Comparison of ENCODE assay signal across 8 mouse cellular contexts in genomic region chr12:80437051-80437675, GRCm38 (mm10). TPM values are rescaled to one million over a fixed set of nuclear protein-coding genes. Genes with fewer than 3 reads are reported as not detected.
DNase-seq lines count a peak whose midpoint lies in the region; ATAC-seq lines count a peak whose summit lies in the region.

No protein-coding gene starts in this region.

- H3K4me1 ChIP-seq in heart, embryonic 16.5 days (ENCODE audit: control insufficient read depth, insufficient read depth, low read length), result peaks cover 19% of the 10 kb centered on the region
- H3K4me1 ChIP-seq in hindbrain, embryonic 12.5 days, result peaks cover 18% of the 10 kb centered on the region
- H3K4me1 ChIP-seq in midbrain, embryonic 11.5 days (ENCODE audit: control insufficient read depth, insufficient read depth, low read length), result peaks cover 9% of the 10 kb centered on the region; the same call in 1 of the 2 replicates

- H3K4me2 ChIP-seq in heart, embryonic 16.5 days (ENCODE audit: low read depth, low read length), result peak overlapping the region; percentile 68
- peak overlapping the region; percentile 68 for H3K4me2 ChIP-seq in hindbrain, embryonic 12.5 days (replicated peaks)
- peak overlapping the region; percentile 68 for H3K4me2 ChIP-seq in midbrain, embryonic 11.5 days

- peak overlapping the region; percentile 98; the same call in 1 of the 2 replicates for H3K9ac ChIP-seq in heart, embryonic 16.5 days (ENCODE audit: low read length)
- H3K9ac ChIP-seq in hindbrain, embryonic 12.5 days, result peak overlapping the region; percentile 78
- H3K9ac ChIP-seq in midbrain, embryonic 11.5 days (ENCODE audit: low read length), result peak overlapping the region; percentile 94

- peak overlapping the region; percentile 97 for H3K4me3 ChIP-seq in heart, embryonic 16.5 days (ENCODE audit: low read length)
- peak overlapping the region; percentile 90 for H3K4me3 ChIP-seq in hindbrain, embryonic 12.5 days
- peak overlapping the region; percentile 88 for H3K4me3 ChIP-seq in midbrain, embryonic 11.5 days (ENCODE audit: low read depth, low read length)

- no peaks in the 10 kb centered on the region for H3K36me3 ChIP-seq in heart, embryonic 16.5 days (ENCODE audit: control insufficient read depth, insufficient read depth)
- no peaks in the 10 kb centered on the region for H3K36me3 ChIP-seq in hindbrain, embryonic 12.5 days
- H3K36me3 ChIP-seq in midbrain, embryonic 11.5 days (ENCODE audit: control insufficient read depth, insufficient read depth, low read length), result no peaks in the 10 kb centered on the region

- no peak for ATAC-seq in heart, embryonic 16.5 days (replicated peaks; ENCODE audit: extremely low read depth, insufficient read depth, low FRiP score)
- ATAC-seq in hindbrain, embryonic 12.5 days (ENCODE audit: low FRiP score), result no peak
- no peak for ATAC-seq in midbrain, embryonic 11.5 days (ENCODE audit: low FRiP score)
- no peak for ATAC-seq in monocyte, adult 5-6 weeks (replicated peaks; ENCODE audit: insufficient number of reproducible peaks, low FRiP score, low TSS enrichment, poor library complexity, severe bottlenecking)

- peak overlapping the region; percentile 98 for H3K27ac ChIP-seq in heart, embryonic 16.5 days (ENCODE audit: low read length)
- peak overlapping the region; percentile 99 for H3K27ac ChIP-seq in hindbrain, embryonic 12.5 days
- H3K27ac ChIP-seq in midbrain, embryonic 11.5 days (ENCODE audit: low read depth, low read length), result peak overlapping the region; percentile 96

- WGBS in heart, embryonic 16.5 days, result 51% methylated on average over 4 of the region's 4 CpGs
- 29% methylated on average over 4 of the region's 4 CpGs for WGBS in hindbrain, embryonic 12.5 days
- 23% methylated on average over 4 of the region's 4 CpGs for WGBS in midbrain, embryonic 11.5 days

- H3K27me3 ChIP-seq in heart, embryonic 16.5 days (ENCODE audit: control insufficient read depth, insufficient read depth, low read length), result no peaks in the 10 kb centered on the region
- no peaks in the 10 kb centered on the region for H3K27me3 ChIP-seq in hindbrain, embryonic 12.5 days
- H3K27me3 ChIP-seq in midbrain, embryonic 11.5 days (ENCODE audit: control insufficient read depth, insufficient read depth, low read length), result no peaks in the 10 kb centered on the region

- DNase-seq in heart, postnatal 4 days, result no peak
- DNase-seq in MN1 (ENCODE audit: low spot score), result peak; percentile 27
- DNase-seq in midbrain, embryonic 11.5 days (ENCODE audit: low spot score, missing footprints), result peak; percentile 93
- no peak for DNase-seq in cerebellum, adult 18-20 months
- DNase-seq in T-cell, adult 2 months (ENCODE audit: low spot score), result no peak

- no peaks in the 10 kb centered on the region for H3K9me3 ChIP-seq in heart, embryonic 16.5 days (replicated peaks; ENCODE audit: control insufficient read depth, low read length)
- H3K9me3 ChIP-seq in hindbrain, embryonic 12.5 days (replicated peaks), result no peaks in the 10 kb centered on the region
- H3K9me3 ChIP-seq in midbrain, embryonic 11.5 days (ENCODE audit: control insufficient read depth, low read length), result no peaks in the 10 kb centered on the region

RNA-seq across cellular contexts. Expression of gene Dcaf5, which starts 0.8 kb away (rescaled TPM):
- polyA plus RNA-seq in heart, embryonic 16.5 days (2015; fragmentation: Nextera tagmentation; extraction: Ambion mirVana), result 9.6 and 12.4 TPM in 2 replicates
- total RNA-seq in heart, postnatal 4 days (2021), result 10 to 100 TPM; 36.3 to 37.3 TPM
- 28.1 and 30.5 TPM in 2 replicates for polyA plus RNA-seq in hindbrain, embryonic 12.5 days (2016; fragmentation: Nextera tagmentation; extraction: Ambion mirVana)
- polyA plus RNA-seq in midbrain, embryonic 11.5 days (2014; fragmentation: Nextera tagmentation; extraction: Ambion mirVana), result 12.9 and 13.5 TPM in 2 replicates
- 33.3 to 49.8 TPM (median 34.8 TPM) in 3 replicates for total RNA-seq in monocyte, adult 5-6 weeks (2017)

RNA-seq across cellular contexts. Expression of gene Exd2, which starts 25.7 kb away (rescaled TPM):
- polyA plus RNA-seq in heart, embryonic 16.5 days (2015; fragmentation: Nextera tagmentation; extraction: Ambion mirVana), result 17.0 and 17.9 TPM in 2 replicates
- 10 to 100 TPM; 10.0 to 10.9 TPM for total RNA-seq in heart, postnatal 4 days (2021)
- polyA plus RNA-seq in hindbrain, embryonic 12.5 days (2016; fragmentation: Nextera tagmentation; extraction: Ambion mirVana), result 51.0 and 52.4 TPM in 2 replicates
- 40.3 and 49.2 TPM in 2 replicates for polyA plus RNA-seq in midbrain, embryonic 11.5 days (2014; fragmentation: Nextera tagmentation; extraction: Ambion mirVana)
- 29.2 to 48.5 TPM (median 31.7 TPM) in 3 replicates for total RNA-seq in monocyte, adult 5-6 weeks (2017)

Comparison
In these comparisons a context has a peak if more than half of its experiments do, and no peak if none do; other contexts are left out.
1. DNase-seq: peak in MN1 (single experiment) and midbrain, embryonic 11.5 days (single experiment); none in heart, postnatal 4 days (single experiment), cerebellum, adult 18-20 months (0 of 2) and T-cell, adult 2 months (single experiment).
2. Peak in every context shown above with its lines, with median percentiles within 50 percentile points of each other: H3K27ac ChIP-seq, H3K4me2 ChIP-seq, H3K4me3 ChIP-seq and H3K9ac ChIP-seq.